Mouse (Mus musculus) forebrain, embryonic 10.5 days (tissue): ENCODE results near the gene Fam168a. TPM values are rescaled to one million over a fixed set of nuclear protein-coding genes. Genes with fewer than 3 reads are reported as not detected.

Source experiments
- DNase-seq: peaks from one replicate; pipeline ENCODE4 v3.0.0-alpha.2; 2017; ENCODE audit warnings: low spot score; ENCODE audit errors: extremely low spot score
- H3K27ac ChIP-seq: fragments of 300-500 bp; sonication (generic); 2 replicates; pipeline ENCODE4 v1.5.1; 2016; ENCODE audit warnings: mild to moderate bottlenecking
- H3K27me3 ChIP-seq: fragments of 300-500 bp; sonication (generic); 2 replicates; pipeline ENCODE4 v1.6.1; 2016; ENCODE audit warnings: mild to moderate bottlenecking; ENCODE audit not compliant: poor library complexity, severe bottlenecking
- H3K36me3 ChIP-seq: fragments of 300-500 bp; sonication (generic); replicated peaks from 2 replicates; pipeline ENCODE4 v1.6.1; 2016; ENCODE audit warnings: mild to moderate bottlenecking, moderate library complexity
- H3K4me1 ChIP-seq: fragments of 300-500 bp; sonication (generic); 2 replicates; pipeline ENCODE4 v1.6.1; 2016
- H3K4me3 ChIP-seq: fragments of 300-500 bp; sonication (generic); 2 replicates; pipeline ENCODE4 v1.5.1; 2016; ENCODE audit warnings: mild to moderate bottlenecking, moderate library complexity
- H3K9me3 ChIP-seq: fragments of 300-500 bp; sonication (generic); 2 replicates; pipeline ENCODE4 v1.6.1; 2016; ENCODE audit warnings: mild to moderate bottlenecking, moderate library complexity
- WGBS: fragments of 180-500 bp; shearing (Covaris S2); methylation state at CpG from one replicate; pipeline ENCODE4 v1.1.7; 2016; 5-methylcytosine and 5-hydroxymethylcytosine counted together
- polyA plus RNA-seq: library from polyadenylated mRNA; unstranded; fragments of >200 nt; fragmentation: Nextera tagmentation; extraction: Ambion mirVana; gene quantifications from 2 replicates; pipeline ENCODE4 v1.2.1, GENCODE M21; 2016

Gene Fam168a
- polyA plus RNA-seq, 1 experiment from 2014 or later = 35.8 TPM

DNA sequence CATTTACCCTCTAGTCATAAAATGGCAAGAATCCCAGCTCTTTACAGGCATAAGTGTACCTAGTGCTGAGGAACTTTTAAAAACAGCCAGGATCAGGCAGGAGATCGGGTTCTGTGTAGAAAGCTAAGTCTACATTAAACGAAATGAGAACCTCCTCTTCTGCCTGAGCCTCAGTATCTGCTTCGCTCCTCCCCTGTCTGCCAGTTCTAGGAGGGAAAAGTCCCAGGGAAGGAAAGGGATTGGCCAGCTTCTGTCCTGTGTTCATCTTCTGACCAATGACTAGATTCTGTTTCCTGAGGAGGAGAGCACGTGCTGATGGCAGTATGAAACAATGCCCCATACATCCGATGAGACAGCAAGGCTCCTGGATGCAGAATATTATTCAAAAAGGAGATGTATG, 25.3 kb upstream of the Fam168a start:
- no peak for DNase-seq
- Histone ChIP-seq H3K4me1 (peaks cover 4% of the 10 kb centered on the region; the same call in 1 of the 2 replicates), H3K27ac (no peak overlapping the region), H3K36me3 (no peaks in the 10 kb centered on the region), H3K27me3 (no peaks in the 10 kb centered on the region), H3K4me3 (no peak overlapping the region), H3K9me3 (no peaks in the 10 kb centered on the region)
- WGBS = 62% methylated on average over 5 of the region's 5 CpGs

DNA sequence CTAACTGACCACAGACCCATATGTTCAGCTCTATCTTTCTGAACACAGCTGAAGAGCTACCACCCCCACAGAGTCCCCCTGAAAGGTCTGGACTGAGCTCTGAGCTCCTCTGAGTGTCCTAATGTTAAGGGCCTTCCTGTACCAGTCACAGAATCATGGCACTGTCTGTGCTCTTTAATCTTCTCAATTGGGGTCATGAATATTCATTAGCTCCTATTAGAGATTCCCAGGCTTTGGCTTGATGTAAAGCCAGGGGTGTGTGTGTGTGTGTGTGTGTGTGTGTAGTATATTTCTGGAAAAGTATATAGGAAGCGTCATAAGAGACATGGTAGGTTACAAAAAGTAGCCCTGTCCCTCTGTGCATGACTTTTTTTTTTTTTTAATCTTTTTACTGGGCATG, 23.2 kb upstream of the Fam168a start:
- no peak for DNase-seq
- no peaks in the 10 kb centered on the region for H3K27me3 ChIP-seq
- H3K27ac ChIP-seq = no peak overlapping the region
- H3K9me3 ChIP-seq = no peaks in the 10 kb centered on the region
- no peaks in the 10 kb centered on the region for H3K36me3 ChIP-seq
- peaks cover 4% of the 10 kb centered on the region; the same call in 1 of the 2 replicates for H3K4me1 ChIP-seq
- no peak overlapping the region for H3K4me3 ChIP-seq
- 94% methylated on average over 1 of the region's 1 CpGs for WGBS

DNA sequence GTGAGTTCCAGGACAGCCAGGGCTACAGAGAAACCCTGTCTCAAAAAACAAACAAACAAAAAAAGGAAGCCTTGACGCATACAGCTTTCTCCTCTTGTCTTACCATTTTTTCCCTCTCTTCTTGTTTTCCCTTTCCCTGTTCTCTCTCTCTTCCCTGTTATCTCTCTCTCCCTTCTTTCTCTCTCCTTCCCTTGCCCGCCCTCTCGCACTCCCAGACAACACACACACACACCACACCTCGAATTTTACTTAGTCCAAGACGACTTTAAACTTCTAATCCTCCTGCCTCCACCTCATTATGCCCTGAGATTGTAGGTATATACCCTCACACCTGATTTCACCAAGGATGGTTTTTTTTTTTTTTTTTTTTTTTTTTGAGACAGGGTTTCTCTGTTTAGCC, 22.4 kb upstream of the Fam168a start:
- no peaks in the 10 kb centered on the region for H3K36me3 ChIP-seq
- 72% methylated on average over 5 of the region's 5 CpGs for WGBS
- H3K4me3 ChIP-seq = no peak overlapping the region
- H3K9me3 ChIP-seq = no peaks in the 10 kb centered on the region
- H3K27me3 ChIP-seq = no peaks in the 10 kb centered on the region
- DNase-seq = no peak
- H3K4me1 ChIP-seq = peaks cover 4% of the 10 kb centered on the region; the same call in 1 of the 2 replicates
- H3K27ac ChIP-seq = no peak overlapping the region

DNA sequence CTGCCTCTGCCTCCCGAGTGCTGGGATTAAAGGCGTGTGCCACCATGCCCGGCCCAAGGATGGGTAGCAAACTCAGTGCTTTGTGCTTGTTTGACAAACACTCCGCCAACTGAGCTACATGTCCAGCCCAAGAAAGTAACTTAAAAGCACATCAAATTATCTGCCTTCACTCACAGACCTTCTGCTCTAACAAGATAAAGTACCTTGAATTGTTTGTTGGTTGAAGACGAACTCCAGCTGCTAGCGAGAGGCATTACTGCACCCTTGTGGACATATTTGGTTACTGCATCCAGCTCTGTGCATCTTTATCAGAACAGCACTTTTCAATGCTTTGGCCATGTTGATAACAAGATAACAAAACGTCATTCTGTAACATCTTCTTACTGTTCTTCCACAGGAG, 21.9 kb upstream of the Fam168a start:
- no peaks in the 10 kb centered on the region for H3K36me3 ChIP-seq
- H3K4me1 ChIP-seq = peaks cover 4% of the 10 kb centered on the region; the same call in 1 of the 2 replicates
- no peaks in the 10 kb centered on the region for H3K27me3 ChIP-seq
- H3K9me3 ChIP-seq = no peaks in the 10 kb centered on the region
- no peak overlapping the region for H3K4me3 ChIP-seq
- WGBS = 59% methylated on average over 7 of the region's 7 CpGs
- peak; percentile 50 for DNase-seq
- no peak overlapping the region for H3K27ac ChIP-seq

DNA sequence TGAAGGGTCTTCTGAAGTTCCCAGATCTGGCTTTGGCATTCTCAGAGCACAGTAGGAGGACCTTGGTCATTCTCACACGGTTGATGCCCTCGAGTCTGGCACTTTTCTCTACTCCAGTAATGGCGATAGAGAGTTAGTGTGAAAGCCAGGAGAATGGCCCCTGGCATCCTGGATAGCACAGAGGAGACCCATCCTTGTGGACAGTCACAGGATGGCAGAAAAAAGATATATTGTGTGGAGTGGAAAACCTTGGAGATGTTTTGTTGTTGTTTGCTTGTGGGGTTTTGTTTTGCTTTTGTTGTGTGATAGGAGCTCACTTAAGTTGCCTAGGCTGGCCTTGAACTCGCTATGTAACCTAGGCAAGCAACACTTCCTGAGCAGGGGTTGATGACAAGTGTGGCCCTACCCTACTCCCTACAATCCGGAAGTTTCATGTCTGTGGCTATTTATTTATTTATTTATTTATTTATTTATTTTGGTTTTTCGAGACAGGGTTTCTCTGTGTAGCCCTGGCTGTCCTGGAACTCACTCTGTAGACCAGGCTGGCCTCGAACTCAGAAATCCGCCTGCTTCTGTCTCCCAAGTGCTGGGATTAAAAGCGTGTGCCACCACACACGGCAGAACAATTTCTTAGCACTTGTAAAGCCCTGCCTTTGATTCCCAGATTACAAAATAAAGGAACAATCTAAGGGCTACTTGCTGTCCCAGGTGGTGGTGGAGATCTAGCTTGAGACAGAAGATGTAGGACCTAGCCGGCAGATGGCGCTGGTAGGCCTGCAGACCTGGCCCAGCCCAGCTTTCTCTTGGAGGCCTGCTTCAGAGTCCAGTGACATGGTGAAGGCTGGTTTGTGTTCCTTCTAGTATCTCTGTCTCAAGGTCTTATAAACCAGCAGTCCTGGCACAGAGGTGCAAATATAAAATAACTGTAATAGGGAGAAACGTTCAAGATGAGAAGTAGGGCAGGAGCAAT, 21.1 kb upstream of the Fam168a start:
- peak; percentile 70 for DNase-seq
- Histone ChIP-seq H3K4me3 (no peak overlapping the region), H3K27me3 (no peaks in the 10 kb centered on the region), H3K4me1 (peaks cover 4% of the 10 kb centered on the region; the same call in 1 of the 2 replicates), H3K36me3 (no peaks in the 10 kb centered on the region), H3K9me3 (no peaks in the 10 kb centered on the region), H3K27ac (no peak overlapping the region)
- WGBS = 44% methylated on average over 13 of the region's 13 CpGs

DNA sequence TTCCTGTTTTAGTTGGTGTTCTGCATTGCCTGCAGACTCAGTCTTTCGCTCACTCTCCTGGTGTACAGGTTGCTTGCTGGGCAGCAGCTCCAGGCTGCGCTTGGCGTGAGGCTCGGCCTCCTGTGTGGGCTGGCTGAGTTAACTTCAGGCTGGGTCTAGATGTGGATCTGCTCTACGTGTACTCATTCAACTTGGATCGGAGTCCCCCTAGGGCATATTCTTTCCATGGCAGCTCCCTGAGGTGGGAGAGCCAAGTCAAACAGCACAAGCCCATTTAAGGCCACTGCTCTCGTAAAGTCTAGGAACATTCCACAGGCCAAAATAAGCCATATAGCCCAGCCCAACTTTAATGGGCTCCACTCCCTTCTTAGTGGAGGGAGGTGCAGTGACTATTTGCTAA, 18.0 kb upstream of the Fam168a start:
- 87% methylated on average over 7 of the region's 7 CpGs for WGBS
- H3K27me3 ChIP-seq = no peaks in the 10 kb centered on the region
- H3K27ac ChIP-seq = no peak overlapping the region
- no peaks in the 10 kb centered on the region for H3K36me3 ChIP-seq
- no peaks in the 10 kb centered on the region for H3K4me1 ChIP-seq
- no peak for DNase-seq
- no peaks in the 10 kb centered on the region for H3K9me3 ChIP-seq
- no peak overlapping the region for H3K4me3 ChIP-seq

DNA sequence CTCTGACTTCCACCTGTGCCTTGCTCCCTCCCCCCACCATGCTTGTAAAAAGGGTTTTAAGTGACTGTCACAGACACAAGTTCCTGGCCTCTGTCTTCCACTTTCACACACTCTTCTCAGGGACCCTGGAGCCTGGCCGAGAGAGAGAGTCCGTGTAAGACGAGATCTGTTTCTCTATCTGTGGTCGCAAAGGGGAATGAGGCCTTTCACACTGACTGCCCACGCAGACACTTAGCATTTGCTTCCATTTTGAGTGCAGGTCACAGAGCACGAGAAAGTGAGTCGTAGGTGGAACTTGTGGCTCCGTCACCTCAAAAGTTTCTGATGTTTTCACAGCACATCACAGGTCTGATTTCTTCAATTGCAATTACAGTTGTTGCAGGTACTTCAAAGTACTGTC, 13.2 kb upstream of the Fam168a start:
- no peaks in the 10 kb centered on the region for H3K9me3 ChIP-seq
- H3K27me3 ChIP-seq = no peaks in the 10 kb centered on the region
- H3K4me1 ChIP-seq = no peaks in the 10 kb centered on the region
- 81% methylated on average over 8 of the region's 8 CpGs for WGBS
- no peaks in the 10 kb centered on the region for H3K36me3 ChIP-seq
- no peak overlapping the region for H3K27ac ChIP-seq
- DNase-seq = no peak
- no peak overlapping the region for H3K4me3 ChIP-seq

DNA sequence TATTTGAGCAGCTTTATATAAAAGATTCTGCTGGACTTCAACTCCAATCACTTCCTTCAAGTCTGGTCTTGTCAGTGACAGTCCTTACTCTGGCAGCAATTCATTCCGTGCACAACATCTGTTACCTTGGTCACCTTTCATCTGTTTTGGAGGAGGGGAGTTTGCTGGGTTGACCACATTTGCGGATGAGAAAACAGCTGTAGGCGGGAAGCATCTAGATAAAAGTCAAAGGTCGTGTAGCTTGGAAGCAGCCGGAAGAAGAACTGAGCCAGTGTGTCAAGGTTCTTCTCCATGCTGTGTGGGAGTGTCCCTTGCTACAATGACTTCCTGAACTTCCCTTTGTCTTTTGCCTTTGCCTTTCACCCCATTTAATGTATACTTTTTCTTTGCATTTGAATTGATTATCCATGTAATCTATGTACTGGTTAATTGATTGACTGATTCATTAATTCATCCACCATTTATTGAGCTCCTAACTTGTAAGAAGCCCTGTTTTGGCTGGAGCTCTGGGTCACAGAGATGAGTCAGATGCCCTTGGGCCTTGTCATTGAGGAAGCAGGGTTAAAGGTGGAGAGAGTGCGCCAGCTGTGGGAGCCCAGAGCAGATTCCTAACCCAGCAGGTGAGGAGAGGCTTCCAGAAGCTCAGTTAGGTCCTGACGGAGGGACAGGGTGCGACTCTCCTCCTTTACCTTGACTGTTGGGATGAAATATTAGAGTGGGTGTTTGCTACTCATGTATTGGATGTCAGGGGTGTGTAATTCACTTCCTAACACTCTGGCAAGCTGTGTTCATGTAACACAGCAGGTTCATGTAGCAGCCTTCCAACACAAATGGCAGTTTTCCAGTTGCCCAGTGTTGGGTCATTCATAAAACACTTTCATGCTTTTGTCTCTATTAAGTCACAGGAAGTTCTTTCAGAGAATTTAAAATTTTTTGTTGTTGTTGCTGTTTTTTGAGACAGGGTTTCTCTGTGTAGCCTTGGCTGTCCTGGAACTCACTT, 6.4 kb upstream of the Fam168a start:
- 55% methylated on average over 8 of the region's 8 CpGs for WGBS
- H3K9me3 ChIP-seq = no peaks in the 10 kb centered on the region
- H3K27me3 ChIP-seq = no peaks in the 10 kb centered on the region
- no peak for DNase-seq
- H3K36me3 ChIP-seq = no peaks in the 10 kb centered on the region
- no peak overlapping the region for H3K27ac ChIP-seq
- no peak overlapping the region for H3K4me3 ChIP-seq
- H3K4me1 ChIP-seq = peaks cover 3% of the 10 kb centered on the region; the same call in 1 of the 2 replicates

DNA sequence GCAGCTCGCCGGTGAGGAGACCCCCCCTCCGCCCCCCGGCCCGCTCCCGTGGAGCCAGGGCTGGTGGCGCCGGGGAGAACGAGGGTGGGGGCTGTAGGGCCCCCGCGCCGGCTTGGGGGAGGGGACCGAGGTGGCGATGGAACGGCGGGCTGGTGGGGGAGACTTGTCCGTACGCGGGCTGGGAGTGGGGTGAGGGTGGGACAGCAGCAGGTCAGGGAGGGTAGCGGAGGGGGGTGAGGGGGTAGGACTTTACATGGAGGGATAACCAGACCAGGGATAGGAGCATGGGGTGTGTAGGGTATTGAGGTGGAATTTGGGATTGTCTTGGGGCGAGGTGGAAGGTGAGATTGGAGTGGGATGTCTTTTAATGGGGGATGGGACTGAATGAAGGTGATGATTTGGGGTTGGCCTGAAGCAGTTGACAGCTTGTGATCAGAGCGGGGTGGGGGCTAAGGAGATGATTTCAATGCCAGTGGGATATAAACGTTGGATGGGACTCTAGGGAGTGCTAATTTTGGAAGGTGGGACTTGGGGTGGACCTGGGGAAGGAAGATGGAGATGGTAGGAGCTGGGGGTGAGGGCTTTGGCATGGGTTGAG, 547 bp downstream of the Fam168a start:
- 0% methylated on average over 23 of the region's 23 CpGs for WGBS
- DNase-seq = no peak
- H3K9me3 ChIP-seq = no peaks in the 10 kb centered on the region

DNA sequence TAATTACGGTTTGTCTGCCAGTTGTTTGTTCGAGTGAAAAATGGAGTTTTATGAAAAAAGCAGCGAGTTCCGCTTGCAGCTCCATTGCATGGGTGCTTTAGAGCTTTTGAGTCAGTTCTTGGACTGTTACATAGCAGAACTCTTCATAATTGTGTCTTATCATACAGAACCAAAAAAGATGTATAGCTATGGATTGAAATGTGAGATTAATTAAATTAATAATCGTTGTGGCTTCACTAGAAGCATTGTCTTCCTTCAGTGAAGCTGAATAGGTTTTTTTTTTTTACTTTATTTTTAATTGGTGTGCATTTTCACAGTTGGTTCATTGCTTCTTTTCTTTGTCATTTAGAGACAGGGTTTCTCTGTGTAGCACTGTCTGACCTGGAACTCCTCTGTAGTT, 12.3 kb downstream of the Fam168a start:
- no peak for DNase-seq
- Histone ChIP-seq H3K27me3 (no peaks in the 10 kb centered on the region), H3K4me1 (peaks cover 25% of the 10 kb centered on the region), H3K36me3 (peaks cover 15% of the 10 kb centered on the region), H3K27ac (no peak overlapping the region), H3K4me3 (no peak overlapping the region), H3K9me3 (no peaks in the 10 kb centered on the region)
- 94% methylated on average over 5 of the region's 5 CpGs for WGBS

More for the DNA sequence above, 547 bp downstream of the Fam168a start:
- H3K4me3 ChIP-seq = peak overlapping the region; percentile 89
- H3K4me1 ChIP-seq = peaks cover 28% of the 10 kb centered on the region
- no peaks in the 10 kb centered on the region for H3K36me3 ChIP-seq
- peak overlapping the region; percentile 99 for H3K27ac ChIP-seq
- H3K27me3 ChIP-seq = no peaks in the 10 kb centered on the region

DNA sequence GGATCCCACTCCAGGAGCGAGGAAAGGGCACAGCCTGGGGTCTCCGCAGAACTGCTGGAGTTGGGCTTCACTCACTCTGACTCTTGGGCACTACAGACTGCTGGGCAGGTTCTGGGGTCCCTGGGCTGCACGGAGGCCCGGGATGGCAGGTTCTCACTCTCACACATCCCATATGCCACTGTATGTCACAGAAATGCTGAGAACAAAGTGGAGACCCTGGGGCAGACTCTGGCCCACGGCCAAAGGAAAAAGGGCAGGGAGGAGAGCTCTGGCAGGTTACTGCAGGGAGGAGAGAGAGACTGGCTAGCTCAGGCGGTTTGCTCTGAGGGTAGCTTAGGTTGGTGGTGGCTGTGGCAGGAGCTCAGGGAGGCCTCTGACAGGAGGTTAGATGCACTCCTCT, 15.8 kb downstream of the Fam168a start:
- Histone ChIP-seq H3K4me3 (no peak overlapping the region), H3K4me1 (peaks cover 39% of the 10 kb centered on the region), H3K27ac (peak overlapping the region; percentile 79), H3K9me3 (no peaks in the 10 kb centered on the region), H3K27me3 (no peaks in the 10 kb centered on the region), H3K36me3 (no peaks in the 10 kb centered on the region)
- WGBS = 75% methylated on average over 6 of the region's 6 CpGs
- no peak for DNase-seq
